Mouse (Mus musculus): ENCODE results near the gene Cdan1.

DNA sequence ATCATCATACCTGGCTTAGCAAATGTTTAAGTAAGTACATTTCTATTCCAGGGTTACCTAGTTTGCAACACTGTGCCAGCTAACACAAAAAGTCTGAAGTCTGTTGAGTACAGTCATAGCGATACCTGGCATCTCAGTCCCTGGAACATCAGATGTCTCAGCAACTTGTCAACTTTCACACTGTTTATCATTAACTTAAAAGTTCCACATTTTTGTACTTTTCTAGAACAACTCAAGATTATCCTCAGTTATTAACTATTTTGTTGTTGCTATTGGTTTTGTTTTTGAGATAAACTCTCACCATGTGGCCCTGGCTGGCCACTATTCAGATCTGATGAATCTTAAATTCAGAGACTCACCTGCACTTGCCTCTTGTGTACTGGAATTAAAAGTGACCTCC is 13.5 kb upstream of the Cdan1 start:
- no peak for TF ChIP-seq CTCF (conservative IDR thresholded peaks at IDR 0.05; ENCODE audit: low read length)
- TF ChIP-seq NANOG (IDR thresholded peaks at IDR 0.05; ENCODE audit: borderline replicate concordance, low read length) = no peak
- TF ChIP-seq POU5F1 (IDR thresholded peaks at IDR 0.05; ENCODE audit: borderline replicate concordance, low read length) = no peak

Measured in E14TG2a.4 (cell line).